Mouse (Mus musculus) myocyte (in vitro differentiated cells): ENCODE measurements around the gene Gal3st1. TPM values are rescaled to one million over a fixed set of nuclear protein-coding genes. Genes with fewer than 3 reads are reported as not detected.
A peak's percentile ranks its signal among the peaks of the same experiment; 100 is the strongest.

ENCODE experiments used
- H3K27me3 ChIP-seq: one replicate; pipeline ENCODE4 v1.6.1; 2011; ENCODE audit not compliant: control insufficient read depth, insufficient read depth, insufficient read length
- H3K36me3 ChIP-seq: one replicate; pipeline ENCODE4 v1.6.1; 2011; ENCODE audit not compliant: control insufficient read depth, insufficient read depth
- H3K4me2 ChIP-seq: one replicate; pipeline ENCODE4 v1.6.1; 2011; ENCODE audit warnings: low read depth, control low read depth
- H3K4me3 ChIP-seq: one replicate; pipeline ENCODE4 v1.5.1; 2011; ENCODE audit warnings: mild to moderate bottlenecking, control low read depth, moderate library complexity
- H3K79me2 ChIP-seq: one replicate; pipeline ENCODE4 v1.6.1; 2011; ENCODE audit not compliant: control insufficient read depth, insufficient read depth
- H3ac ChIP-seq: one replicate; pipeline ENCODE4 v1.6.1; 2011; ENCODE audit not compliant: control insufficient read depth, insufficient read length
- CEBPB ChIP-seq: IDR thresholded peaks from 2 replicates; pipeline ENCODE4 v1.6.1; 2011; ENCODE audit warnings: mild to moderate bottlenecking, moderate library complexity; ENCODE audit not compliant: poor library complexity, insufficient read depth, severe bottlenecking
- E2F4 ChIP-seq: IDR thresholded peaks from one replicate; pipeline ENCODE4 v1.6.1; 2011; ENCODE audit warnings: mild to moderate bottlenecking, control low read depth, moderate library complexity; ENCODE audit not compliant: insufficient read depth
- MAX ChIP-seq: IDR thresholded peaks from one replicate; pipeline ENCODE4 v1.6.1; 2011; ENCODE audit warnings: low read depth, mild to moderate bottlenecking, control low read depth
- MYOD1 ChIP-seq, 3 experiments: IDR thresholded peaks; one replicate each; pipeline ENCODE4 v1.6.1; 2011; ENCODE audit warnings: control low read depth in 2 of 3, low read depth in 2 of 3, mild to moderate bottlenecking in 2 of 3, moderate library complexity in 1 of 3; ENCODE audit not compliant: insufficient read length in 2 of 3, control insufficient read depth in 1 of 3
- MYOG ChIP-seq, 3 experiments: IDR thresholded peaks; one replicate each; pipeline ENCODE4 v1.6.1; 2011; ENCODE audit warnings: control low read depth in 2 of 3, low read depth in 2 of 3, mild to moderate bottlenecking in 2 of 3; ENCODE audit not compliant: insufficient read length in 2 of 3, control insufficient read depth in 1 of 3, insufficient read depth in 1 of 3
- POLR2A ChIP-seq: IDR thresholded peaks from one replicate; pipeline ENCODE4 v1.6.1; 2011; ENCODE audit warnings: low read depth, mild to moderate bottlenecking, control low read depth, moderate library complexity; ENCODE audit not compliant: insufficient read length
- POLR2AphosphoS2 ChIP-seq: IDR thresholded peaks from one replicate; pipeline ENCODE4 v1.6.1; 2011; ENCODE audit warnings: low read depth, control low read depth; ENCODE audit not compliant: insufficient read length
- REST ChIP-seq: IDR thresholded peaks from one replicate; pipeline ENCODE4 v1.6.1; 2011; ENCODE audit warnings: mild to moderate bottlenecking, control low read depth, moderate library complexity; ENCODE audit not compliant: insufficient read depth, insufficient read length
- SRF ChIP-seq: IDR thresholded peaks from one replicate; pipeline ENCODE4 v1.6.1; 2011; ENCODE audit warnings: low read depth; ENCODE audit not compliant: control insufficient read depth, insufficient read length
- TCF12 ChIP-seq: IDR thresholded peaks from one replicate; pipeline ENCODE4 v1.6.1; 2011; ENCODE audit warnings: mild to moderate bottlenecking, control low read depth; ENCODE audit not compliant: poor library complexity, insufficient read depth, severe bottlenecking
- TCF3 ChIP-seq: IDR thresholded peaks from one replicate; pipeline ENCODE4 v1.6.1; 2011; ENCODE audit warnings: low read depth, control low read depth; ENCODE audit not compliant: insufficient read length
- USF1 ChIP-seq: IDR thresholded peaks from one replicate; pipeline ENCODE4 v1.6.1; 2011; ENCODE audit warnings: low read depth, mild to moderate bottlenecking, control low read depth, moderate library complexity
- polyA plus RNA-seq: library from polyadenylated mRNA; unstranded; fragments of >200 nt; fragmentation: generic; extraction: Trizol; gene quantifications from one replicate; pipeline ENCODE4 v1.2.1, GENCODE M21; 2012; ENCODE audit warnings: missing spikeins

The Gal3st1 gene
- polyA plus RNA-seq, 1 experiment: not detected

DNA sequence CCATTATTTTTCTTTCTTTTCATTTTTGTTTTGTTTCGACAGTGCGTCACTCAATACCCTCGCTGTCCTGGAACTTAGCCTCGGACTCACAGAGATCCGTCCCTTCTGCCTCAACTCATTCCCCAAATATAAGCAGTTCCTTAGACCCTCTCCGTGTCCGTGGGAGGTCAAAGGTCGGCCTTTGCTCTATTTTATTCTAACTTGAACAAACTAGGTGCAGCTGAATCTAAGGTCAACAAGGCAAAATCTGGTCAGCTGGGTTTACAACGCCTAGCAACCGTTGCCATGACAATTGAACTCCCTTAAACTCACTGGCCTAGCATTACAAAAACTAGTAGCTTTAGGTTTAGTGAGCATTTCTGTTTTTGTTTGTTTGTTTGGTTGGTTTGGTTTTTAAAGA, 20.3 kb upstream of the Gal3st1 start:
- Histone ChIP-seq H3ac (no peak overlapping the region), H3K79me2 (peaks cover 37% of the 10 kb centered on the region), H3K4me2 (peak overlapping the region; percentile 70), H3K36me3 (no peaks in the 10 kb centered on the region), H3K27me3 (no peaks in the 10 kb centered on the region), H3K4me3 (peak overlapping the region; percentile 90)
- TF ChIP-seq REST (no peak), MYOD1 (IDR thresholded peaks at IDR 0.05; ENCODE audit: control insufficient read depth in 1 of 3, insufficient read length in 2 of 3, low read depth in 2 of 3) (no peak), MYOG (IDR thresholded peaks at IDR 0.05; ENCODE audit: control insufficient read depth in 1 of 3, insufficient read depth in 1 of 3, insufficient read length in 2 of 3, low read depth in 2 of 3) (no peak), SRF (no peak), USF1 (no peak), POLR2A (no peak), MAX (no peak), TCF3 (no peak), E2F4 (no peak), POLR2AphosphoS2 (no peak), CEBPB (no peak), TCF12 (no peak)

- Histone ChIP-seq H3K4me3 (peak within 1 kb of the TSS; percentile 90), H3ac (peak within 1 kb of the TSS; percentile 10), H3K79me2 (peaks cover 37% of the 10 kb centered on the region), H3K36me3 (no peaks in the 10 kb centered on the region), H3K27me3 (no peaks in the 10 kb centered on the region), H3K4me2 (peak within 1 kb of the TSS; percentile 75)
- TF ChIP-seq USF1 (peak; percentile 90), REST (no peak), TCF12 (no peak), E2F4 (no peak), MAX (peak; percentile 99), MYOD1 (IDR thresholded peaks at IDR 0.05; ENCODE audit: control insufficient read depth in 1 of 3, insufficient read length in 2 of 3, low read depth in 2 of 3) (no peak), MYOG (IDR thresholded peaks at IDR 0.05; ENCODE audit: control insufficient read depth in 1 of 3, insufficient read depth in 1 of 3, insufficient read length in 2 of 3, low read depth in 2 of 3) (peak in 1 of 3 experiments; percentile 68), POLR2A (peak; percentile 40), SRF (no peak), TCF3 (no peak), CEBPB (no peak), POLR2AphosphoS2 (no peak)
These were observed 19.6 kb upstream of the Gal3st1 start, which contains the start of gene Pes1 for GRCm38 (mm10) chr11:3963610-3964415. Pes1 (plus strand) TSS chr11:3963975.

- peaks cover 4% of the 10 kb centered on the region for H3K36me3 ChIP-seq
- peak overlapping the region; percentile 75 for H3K4me2 ChIP-seq
- TF ChIP-seq MYOD1 (IDR thresholded peaks at IDR 0.05; ENCODE audit: control insufficient read depth in 1 of 3, insufficient read length in 2 of 3, low read depth in 2 of 3): no peak
- no peak for TF ChIP-seq TCF3
- no peak for TF ChIP-seq USF1
- TF ChIP-seq MAX: no peak
- no peak for TF ChIP-seq TCF12
- peaks cover 37% of the 10 kb centered on the region for H3K79me2 ChIP-seq
- no peaks in the 10 kb centered on the region for H3K27me3 ChIP-seq
- H3ac ChIP-seq: peak overlapping the region; percentile 10
- peak overlapping the region; percentile 90 for H3K4me3 ChIP-seq
These were observed 18.8 kb upstream of the Gal3st1 start for GRCm38 (mm10) chr11:3964416-3965172.

DNA sequence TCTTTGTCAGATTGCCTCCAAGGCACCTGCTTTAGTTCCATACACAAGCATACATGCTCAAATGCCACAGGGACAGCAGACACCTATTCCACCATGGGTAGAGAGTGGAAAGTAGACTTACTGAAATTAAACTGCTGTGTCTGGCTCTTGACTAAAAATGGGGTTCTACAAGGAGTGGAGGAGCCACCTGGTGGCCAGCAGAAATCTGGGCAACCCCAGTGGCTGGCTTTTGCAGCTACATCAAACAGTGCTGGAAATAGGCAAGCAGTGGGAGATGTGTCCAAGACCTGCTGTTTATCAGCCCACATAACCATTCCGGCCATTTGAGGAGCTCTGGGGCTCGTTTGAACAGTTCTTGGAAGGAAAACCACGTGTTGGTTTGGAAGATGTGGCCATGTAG, 13.6 kb upstream of the Gal3st1 start:
- Histone ChIP-seq H3K36me3 (peaks cover 41% of the 10 kb centered on the region), H3K4me2 (no peak overlapping the region)

More for the DNA sequence above, 13.6 kb upstream of the Gal3st1 start:
- no peak overlapping the region for H3ac ChIP-seq
- TF ChIP-seq MYOD1 (IDR thresholded peaks at IDR 0.05; ENCODE audit: control insufficient read depth in 1 of 3, insufficient read length in 2 of 3, low read depth in 2 of 3): no peak
- TF ChIP-seq SRF: no peak
- TF ChIP-seq E2F4: no peak
- TF ChIP-seq TCF3: no peak
- no peak for TF ChIP-seq MAX
- no peak for TF ChIP-seq CEBPB
- no peak for TF ChIP-seq MYOG (IDR thresholded peaks at IDR 0.05; ENCODE audit: control insufficient read depth in 1 of 3, insufficient read depth in 1 of 3, insufficient read length in 2 of 3, low read depth in 2 of 3)
- no peak for TF ChIP-seq TCF12
- no peak for TF ChIP-seq REST
- TF ChIP-seq POLR2AphosphoS2: no peak
- no peak for TF ChIP-seq USF1
- TF ChIP-seq POLR2A: no peak
- no peaks in the 10 kb centered on the region for H3K27me3 ChIP-seq
- H3K79me2 ChIP-seq: peaks cover 25% of the 10 kb centered on the region
- no peak overlapping the region for H3K4me3 ChIP-seq
